Mouse (Mus musculus) heart, adult 2 months (tissue): ENCODE results near the gene Gbgt1.

Experiments used
- CTCF ChIP-seq: fragments of 200-600 bp; IDR thresholded peaks from 2 replicates; pipeline ENCODE4 v1.8.1; 2022; ENCODE audit warnings: antibody characterized with exemption, mild to moderate bottlenecking, moderate library complexity
- EP300 ChIP-seq: fragments of 200-500 bp; IDR thresholded peaks from 2 replicates; pipeline ENCODE4 v1.6.1; 2011; ENCODE audit warnings: low read depth, low read length, control low read depth; ENCODE audit not compliant: insufficient read depth
- POLR2A ChIP-seq: fragments of 200-500 bp; IDR thresholded peaks from 2 replicates; pipeline ENCODE4 v1.6.1; 2011; ENCODE audit warnings: mild to moderate bottlenecking, low read depth, low read length, control low read depth; ENCODE audit not compliant: insufficient read depth

- TF ChIP-seq CTCF: no peak
- TF ChIP-seq POLR2A: no peak
- TF ChIP-seq EP300: no peak
These were observed 37.3 kb downstream of the Gbgt1 start for GRCm38 (mm10) chr2:28533901-28534435.
